Mouse (Mus musculus): ENCODE measurements at regions not wholly inside any gene's neighbourhood (a gene's known extent, or its start where the extent isn't known, plus 50 kb on each side); places are given as distances from the start of the nearest gene placed in this dataset.

DNA sequence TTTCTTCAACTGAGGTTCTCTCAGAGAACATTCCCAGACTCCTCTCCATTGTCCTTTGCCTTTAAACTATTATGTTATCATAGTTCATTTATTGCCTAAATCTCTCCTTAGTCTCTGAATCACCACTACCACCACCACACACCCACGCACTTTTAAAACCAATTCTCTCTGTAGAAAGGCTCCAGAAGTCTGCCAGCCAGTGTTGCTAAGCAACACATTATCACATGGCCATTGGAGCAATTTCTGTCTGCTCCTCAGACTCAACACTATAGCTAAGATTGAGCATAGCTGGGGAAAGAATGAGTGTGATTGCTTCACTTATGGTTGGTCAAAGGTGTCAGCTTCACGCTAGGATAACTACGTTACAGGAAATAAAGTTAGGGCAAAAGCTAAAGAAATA lies 59.3 kb downstream of the Trap1a start:
- DNase-seq (ENCODE audit: low read depth, low spot score) = no peak

DNA sequence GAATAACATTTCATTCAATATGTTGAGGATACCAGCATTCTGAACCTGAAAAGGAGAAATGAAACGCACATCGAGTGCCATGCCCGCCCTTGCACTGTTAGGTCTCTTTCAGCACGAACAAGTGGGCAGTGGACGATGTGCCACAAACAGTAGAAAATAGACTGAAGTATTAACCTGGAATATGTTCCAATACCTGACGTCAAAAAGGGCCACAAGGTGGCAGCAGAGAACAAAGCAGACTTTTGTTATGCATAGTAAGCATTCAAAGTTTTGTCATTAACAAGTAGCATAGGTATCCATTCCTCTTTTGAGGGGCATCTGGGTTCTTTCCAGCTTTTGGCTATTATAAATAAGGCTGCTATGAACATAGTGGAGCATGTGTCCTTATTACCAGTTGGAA lies 63.5 kb upstream of the D330045A20Rik start:
- peak; percentile 50 for DNase-seq (ENCODE audit: low read depth, low spot score)

DNA sequence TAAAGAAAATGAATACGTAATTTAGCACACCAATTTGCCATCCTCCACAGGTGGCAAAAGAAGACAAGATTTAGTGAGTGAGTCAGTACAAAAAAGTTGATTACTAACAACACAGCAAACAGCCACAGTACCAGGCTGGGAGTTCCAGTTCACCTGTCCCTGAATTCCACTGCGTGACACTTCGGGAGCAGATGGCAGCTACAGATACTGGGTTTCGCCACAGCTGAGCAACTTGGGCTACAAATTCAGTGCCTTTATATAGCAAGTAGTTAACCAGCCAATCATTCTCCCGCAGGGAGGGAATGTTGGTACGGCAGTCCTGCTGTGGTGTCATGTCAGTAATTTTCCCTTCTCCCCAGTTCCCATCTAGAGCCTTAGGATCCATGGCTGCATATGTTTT lies 60.3 kb upstream of the D330045A20Rik start:
- no peak for DNase-seq (ENCODE audit: low read depth, low spot score)

DNA sequence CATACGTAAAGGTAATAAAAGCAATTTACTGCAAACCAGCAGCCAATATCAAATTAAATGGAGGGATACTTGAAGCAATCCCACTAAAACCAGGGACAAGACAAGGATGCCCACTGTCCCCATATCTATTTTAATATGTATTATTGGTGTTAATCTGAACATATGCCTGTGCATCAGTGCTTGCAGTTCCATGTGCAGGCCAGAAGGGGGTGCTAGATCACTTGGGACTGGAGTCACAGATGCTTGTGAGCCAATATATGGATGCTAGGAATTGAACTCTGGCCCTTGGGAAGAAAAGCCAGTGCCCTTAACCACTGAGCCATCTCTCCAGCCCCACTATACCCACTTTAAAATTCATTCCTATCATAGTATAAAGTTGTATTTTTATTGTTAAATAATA lies 55.9 kb upstream of the D330045A20Rik start:
- no peak for DNase-seq (ENCODE audit: low read depth, low spot score)
